Mouse (Mus musculus) kidney, embryonic 16.5 days (tissue): ENCODE measurements around the gene Loxl3. TPM values are rescaled to one million over a fixed set of nuclear protein-coding genes. Genes with fewer than 3 reads are reported as not detected.
A peak's percentile ranks its signal among the peaks of the same experiment; 100 is the strongest.

Experiments
- ATAC-seq: fragments of 200-750 bp; cut with Nextera tagmentation; 2 replicates; pipeline ENCODE4 v1.8.0; 2017; ENCODE audit warnings: moderate TSS enrichment; ENCODE audit not compliant: low FRiP score, low TSS enrichment
- H3K27ac ChIP-seq: fragments of 300-500 bp; sonication (generic); 2 replicates; pipeline ENCODE4 v1.5.1; 2014; ENCODE audit warnings: low read length
- H3K27me3 ChIP-seq: fragments of 300-500 bp; sonication (generic); 2 replicates; pipeline ENCODE4 v1.6.1; 2014; ENCODE audit warnings: low read length, control low read depth, mixed read lengths; ENCODE audit not compliant: insufficient read depth
- H3K36me3 ChIP-seq: fragments of 300-500 bp; sonication (generic); 2 replicates; pipeline ENCODE4 v1.6.1; 2014; ENCODE audit warnings: low read length, control low read depth, mixed read lengths; ENCODE audit not compliant: insufficient read depth
- H3K4me1 ChIP-seq: fragments of 300-500 bp; sonication (generic); 2 replicates; pipeline ENCODE4 v1.6.1; 2014; ENCODE audit warnings: low read length, control low read depth, mixed read lengths; ENCODE audit not compliant: insufficient read depth
- H3K4me2 ChIP-seq: fragments of 300-500 bp; sonication (generic); replicated peaks from 2 replicates; pipeline ENCODE4 v1.6.1; 2014; ENCODE audit warnings: low read depth, low read length
- H3K4me3 ChIP-seq: fragments of 300-500 bp; sonication (generic); 2 replicates; pipeline ENCODE4 v1.5.1; 2014; ENCODE audit warnings: mild to moderate bottlenecking, low read length
- H3K9ac ChIP-seq: fragments of 300-500 bp; sonication (generic); replicated peaks from 2 replicates; pipeline ENCODE4 v1.6.1; 2014; ENCODE audit warnings: low read length
- H3K9me3 ChIP-seq: fragments of 300-500 bp; sonication (generic); 2 replicates; pipeline ENCODE4 v1.6.1; 2016; ENCODE audit warnings: low read length, control low read depth
- WGBS: fragments of 180-500 bp; shearing (Covaris S2); extraction: QIAGEN DNeasy Blood & Tissue Kit; methylation state at CpG from one replicate; pipeline ENCODE4 v1.1.7; 2014; 5-methylcytosine and 5-hydroxymethylcytosine counted together
- polyA plus RNA-seq: library from polyadenylated mRNA; unstranded; fragments of >200 nt; fragmentation: Nextera tagmentation; extraction: Ambion mirVana; gene quantifications from 2 replicates; pipeline ENCODE4 v1.2.1, GENCODE M21; 2015

The Loxl3 gene
- polyA plus RNA-seq, 1 experiment from 2014 or later = 26.1 TPM

- Histone ChIP-seq H3K9ac (no peak overlapping the region), H3K9me3 (no peaks in the 10 kb centered on the region), H3K4me2 (peak overlapping the region; percentile 24; the same call in 1 of the 2 replicates), H3K36me3 (peaks cover 18% of the 10 kb centered on the region; the same call in 1 of the 2 replicates), H3K27me3 (peaks cover 22% of the 10 kb centered on the region), H3K4me3 (no peak overlapping the region), H3K4me1 (peaks cover 13% of the 10 kb centered on the region), H3K27ac (no peak overlapping the region)
- 91% methylated on average over 2 of the region's 2 CpGs for WGBS
- ATAC-seq = no peak
Measured at GRCm38 (mm10) chr6:83058725-83059124, 24.8 kb downstream of the Loxl3 start.

DNA sequence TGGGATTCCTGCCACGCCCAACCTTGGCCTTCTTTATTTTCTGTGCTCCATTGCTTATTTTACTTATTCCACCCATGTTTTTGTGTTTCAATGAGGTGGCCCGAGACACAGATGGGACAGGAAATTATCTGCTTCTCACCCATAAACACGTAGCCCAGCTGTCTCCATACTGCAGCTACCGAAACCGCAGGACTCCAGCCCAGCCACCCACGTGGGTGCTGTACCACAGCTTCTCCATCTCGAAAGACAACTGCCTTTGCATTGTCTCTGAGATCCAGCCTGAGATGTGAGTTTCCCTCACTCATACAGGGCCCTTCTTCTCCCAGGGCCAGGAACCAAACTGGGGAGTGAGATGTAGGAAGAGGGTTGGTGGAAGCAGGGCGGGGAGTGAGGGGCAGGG, 32.0 kb downstream of the Loxl3 start:
- WGBS = 52% methylated on average over 8 of the region's 8 CpGs
- Histone ChIP-seq H3K4me3 (no peak overlapping the region), H3K4me2 (no peak overlapping the region), H3K4me1 (peaks cover 18% of the 10 kb centered on the region), H3K27me3 (peaks cover 93% of the 10 kb centered on the region), H3K9ac (no peak overlapping the region), H3K27ac (no peak overlapping the region), H3K9me3 (no peaks in the 10 kb centered on the region), H3K36me3 (no peaks in the 10 kb centered on the region)
- ATAC-seq = no peak

GRCm38 (mm10) chr6:83066441-83066840, 32.5 kb downstream of the Loxl3 start:
- Histone ChIP-seq H3K9ac (no peak overlapping the region), H3K9me3 (no peaks in the 10 kb centered on the region), H3K4me3 (no peak overlapping the region), H3K4me1 (peaks cover 23% of the 10 kb centered on the region), H3K27me3 (peaks cover 95% of the 10 kb centered on the region), H3K27ac (no peak overlapping the region), H3K4me2 (no peak overlapping the region), H3K36me3 (no peaks in the 10 kb centered on the region)
- ATAC-seq = no peak
- 46% methylated on average over 6 of the region's 6 CpGs for WGBS

- WGBS = 10% methylated on average over 8 of the region's 8 CpGs
Measured at GRCm38 (mm10) chr6:83068221-83068620, 34.2 kb downstream of the Loxl3 start.

DNA sequence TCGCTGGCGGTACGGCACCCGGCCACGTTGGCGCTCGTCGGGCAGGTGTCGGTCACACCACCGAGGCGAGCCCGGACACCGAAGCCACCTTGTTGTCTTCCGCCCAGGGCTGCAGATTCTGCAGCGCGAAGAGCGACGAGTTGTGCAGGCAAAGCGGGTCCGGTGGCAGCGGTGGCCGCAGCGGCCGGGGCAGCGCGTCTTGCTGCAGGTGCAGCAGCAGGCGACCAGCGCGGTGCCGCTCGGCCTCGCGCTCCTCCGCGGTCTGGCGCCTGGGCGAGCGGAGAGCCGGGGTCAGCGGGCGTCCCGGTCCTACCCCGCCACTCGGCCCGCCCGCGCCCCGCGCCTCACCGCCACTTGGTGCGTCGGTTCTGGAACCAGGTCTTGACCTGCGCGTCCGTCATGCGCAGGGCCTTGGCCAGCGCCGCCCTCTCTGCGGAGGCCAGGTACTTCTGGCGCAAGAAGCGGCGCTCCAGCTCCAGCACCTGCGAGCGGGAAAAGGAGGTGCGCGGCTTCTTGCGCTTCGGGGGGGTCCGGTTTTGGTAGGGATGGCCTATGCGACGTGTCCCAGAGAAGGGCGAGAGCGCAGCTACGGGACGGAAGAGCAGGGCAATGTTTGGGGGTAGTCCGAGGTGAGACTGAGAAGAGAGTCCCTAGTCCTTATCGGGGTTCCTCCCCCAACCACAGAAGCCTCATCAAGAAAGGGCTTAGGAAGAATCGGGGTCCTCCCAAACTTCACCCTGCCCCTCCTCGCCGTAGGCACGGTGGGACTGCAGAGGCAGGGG, 34.9 kb downstream of the Loxl3 start:
- Histone ChIP-seq H3K9me3 (no peaks in the 10 kb centered on the region), H3K27ac (no peak overlapping the region), H3K4me3 (peak overlapping the region; percentile 38), H3K4me2 (peak overlapping the region; percentile 54), H3K4me1 (peaks cover 25% of the 10 kb centered on the region), H3K27me3 (peaks cover 97% of the 10 kb centered on the region), H3K36me3 (no peaks in the 10 kb centered on the region), H3K9ac (0 out of 2 replicates have a peak overlapping the region, but pooled peaks have one; percentile 5)
- WGBS = under 1% methylated on average over 81 of the region's 81 CpGs
- ATAC-seq = no peak

More at GRCm38 (mm10) chr6:83068221-83068620, 34.2 kb downstream of the Loxl3 start:
- Histone ChIP-seq H3K9ac (no peak overlapping the region), H3K4me2 (peak overlapping the region; percentile 54), H3K27ac (no peak overlapping the region), H3K36me3 (no peaks in the 10 kb centered on the region), H3K4me3 (peak overlapping the region; percentile 38), H3K27me3 (peaks cover 98% of the 10 kb centered on the region), H3K4me1 (peaks cover 25% of the 10 kb centered on the region), H3K9me3 (no peaks in the 10 kb centered on the region)
- no peak for ATAC-seq

DNA sequence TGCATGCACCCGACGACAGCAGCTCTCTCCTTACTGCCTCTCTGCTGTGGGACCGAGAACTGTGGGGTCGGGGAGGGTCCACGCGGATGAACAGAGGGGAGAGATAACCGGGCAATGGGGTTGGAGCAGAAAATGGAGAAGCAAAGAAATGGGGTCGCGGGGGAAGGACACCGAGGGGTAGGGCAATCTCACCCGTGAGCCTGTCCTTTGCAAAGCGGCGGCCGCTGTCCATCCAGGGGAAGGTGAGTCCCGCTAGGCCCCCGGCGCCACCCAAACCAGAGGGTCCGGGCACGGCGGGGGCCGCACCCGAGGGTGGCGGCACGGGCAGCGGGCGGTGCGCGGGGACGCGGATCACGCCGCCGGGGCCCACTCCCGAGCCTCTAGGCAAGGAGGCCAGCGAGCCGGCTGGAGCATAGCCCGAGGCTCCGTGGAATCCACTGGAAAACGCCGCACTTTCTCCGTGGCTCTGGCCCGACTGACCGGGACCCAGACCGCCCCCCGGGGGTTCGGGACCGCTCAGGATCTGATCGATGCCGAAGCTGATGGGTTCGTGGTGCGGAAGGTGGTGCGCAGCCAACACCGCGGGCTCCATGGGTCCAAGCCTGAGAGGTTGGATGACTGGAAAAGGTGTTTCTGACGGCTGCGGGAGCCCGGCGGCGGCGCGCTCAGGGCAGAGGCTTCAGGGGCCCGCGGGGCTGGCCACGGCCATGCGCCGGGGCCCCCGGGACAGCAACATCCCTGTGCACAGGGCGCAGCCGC, 35.7 kb downstream of the Loxl3 start:
- no peaks in the 10 kb centered on the region for H3K9me3 ChIP-seq
- H3K27me3 ChIP-seq = peaks cover 97% of the 10 kb centered on the region
- H3K4me1 ChIP-seq = peaks cover 25% of the 10 kb centered on the region
- peak; percentile 22; the same call in 1 of the 2 replicates for ATAC-seq
- peak overlapping the region; percentile 38 for H3K4me3 ChIP-seq
- H3K27ac ChIP-seq = no peak overlapping the region
- H3K36me3 ChIP-seq = no peaks in the 10 kb centered on the region
- H3K4me2 ChIP-seq = peak overlapping the region; percentile 44
- WGBS = under 1% methylated on average over 69 of the region's 69 CpGs
- H3K9ac ChIP-seq = no peak overlapping the region; the same call in 1 of the 2 replicates

DNA sequence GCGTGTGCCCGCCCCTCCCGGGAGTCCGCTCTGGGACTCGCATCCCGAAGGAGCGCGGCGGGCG, 36.1 kb downstream of the Loxl3 start, which contains the start of gene Tlx2:
Tlx2 (minus strand) TSS at position 47 of the 64 bp plus-strand sequence.
- ATAC-seq = no peak

DNA sequence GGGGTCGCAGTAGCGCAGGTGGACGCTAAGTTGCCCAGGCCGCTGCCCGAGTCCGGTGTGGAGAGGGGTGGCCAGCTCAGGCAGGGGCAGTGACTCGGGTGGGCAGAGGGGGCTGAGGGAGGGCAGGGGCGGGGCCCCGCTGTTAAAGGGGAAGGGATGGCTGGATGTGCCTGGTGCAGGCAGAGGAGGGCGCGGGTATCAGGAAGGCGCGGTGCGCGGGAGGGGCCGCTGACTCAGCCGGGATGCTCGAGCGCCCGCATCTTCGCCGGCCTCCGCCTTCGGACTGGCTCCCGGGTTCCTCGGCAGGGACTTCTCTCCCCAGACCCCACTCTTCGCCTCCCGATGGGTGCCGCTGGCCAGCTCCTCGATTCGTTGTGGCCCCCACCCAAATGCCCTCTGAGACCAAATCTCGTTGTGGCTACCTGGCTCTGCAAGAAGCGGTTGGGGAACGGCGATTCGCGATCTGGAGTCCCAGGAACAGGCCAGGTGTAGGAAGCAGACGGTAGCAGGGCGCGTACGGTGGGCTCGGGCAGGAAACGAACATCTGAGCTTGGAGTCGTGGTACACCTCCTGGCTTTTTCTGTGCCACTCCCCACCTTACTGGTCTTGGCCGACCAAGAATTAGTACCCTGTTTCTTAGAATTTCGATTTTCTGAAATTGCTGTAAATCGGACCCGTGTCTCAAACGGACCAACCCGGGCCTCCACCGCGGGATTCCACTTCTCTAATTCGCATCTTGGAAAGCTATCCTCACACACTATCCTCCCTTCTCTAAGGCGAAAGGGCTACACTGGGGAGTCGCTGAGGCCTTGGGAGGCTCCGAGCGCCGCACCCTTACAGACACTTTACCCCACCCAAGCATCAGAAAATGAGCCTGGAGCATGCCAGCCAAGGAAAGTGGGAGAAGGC, 36.6 kb downstream of the Loxl3 start:
- WGBS = under 1% methylated on average over 57 of the region's 58 CpGs
- ATAC-seq = peak; percentile 32; the same call in 1 of the 2 replicates
- H3K27ac ChIP-seq = no peak overlapping the region
- H3K4me3 ChIP-seq = peak overlapping the region; percentile 38
- no peaks in the 10 kb centered on the region for H3K36me3 ChIP-seq
- peak overlapping the region; percentile 44 for H3K4me2 ChIP-seq
- peaks cover 25% of the 10 kb centered on the region for H3K4me1 ChIP-seq
- peaks cover 95% of the 10 kb centered on the region for H3K27me3 ChIP-seq
- H3K9ac ChIP-seq = no peak overlapping the region
- H3K9me3 ChIP-seq = no peaks in the 10 kb centered on the region

More for the DNA sequence above, 36.1 kb downstream of the Loxl3 start, which contains the start of gene Tlx2:
- 1% methylated on average over 10 of the region's 10 CpGs for WGBS
- Histone ChIP-seq H3K9ac (no peak within 1 kb of the TSS; the same call in 1 of the 2 replicates), H3K4me1 (peaks cover 25% of the 10 kb centered on the region), H3K27me3 (peaks cover 96% of the 10 kb centered on the region), H3K36me3 (no peaks in the 10 kb centered on the region), H3K4me3 (peak within 1 kb of the TSS; percentile 38), H3K4me2 (peak within 1 kb of the TSS; percentile 54), H3K9me3 (no peaks in the 10 kb centered on the region), H3K27ac (no peak within 1 kb of the TSS)

- H3K4me1 ChIP-seq = peaks cover 25% of the 10 kb centered on the region
- ATAC-seq = peak; percentile 40
- H3K9me3 ChIP-seq = no peaks in the 10 kb centered on the region
- WGBS = under 1% methylated on average over 17 of the region's 24 CpGs
- peak overlapping the region; percentile 26; the same call in 1 of the 2 replicates for H3K4me2 ChIP-seq
- H3K27me3 ChIP-seq = peaks cover 95% of the 10 kb centered on the region
- H3K9ac ChIP-seq = no peak overlapping the region
- peak overlapping the region; percentile 30 for H3K4me3 ChIP-seq
- no peaks in the 10 kb centered on the region for H3K36me3 ChIP-seq
- H3K27ac ChIP-seq = no peak overlapping the region
Measured at GRCm38 (mm10) chr6:83071220-83071619, 37.2 kb downstream of the Loxl3 start.
